Mouse (Mus musculus): ENCODE results near the gene Fyco1.

The Fyco1 gene

DNA sequence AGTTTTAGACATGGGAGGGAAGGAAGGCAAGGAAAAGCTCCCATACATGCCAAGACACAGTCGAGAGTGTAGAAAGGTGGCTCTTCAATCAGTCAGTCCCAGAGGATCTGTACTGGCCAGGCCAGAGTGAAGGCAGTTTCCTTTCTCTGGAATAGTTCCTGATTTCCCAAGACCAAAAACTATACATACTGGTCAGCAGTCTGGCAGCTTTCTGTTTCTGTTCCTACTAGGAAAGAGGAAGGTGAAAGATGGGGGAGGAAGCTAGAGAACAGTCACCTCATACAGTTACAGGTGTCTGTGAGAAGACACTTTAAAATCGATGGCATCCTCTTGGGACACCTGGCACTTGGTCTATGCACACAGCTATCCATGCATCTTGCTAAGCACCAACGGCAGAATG lies 36.3 kb downstream of the Fyco1 start:
- no peak for DNase-seq (ENCODE audit: low read depth, low spot score)

GRCm38 (mm10) chr9:123814821-123815220 lies 36.9 kb downstream of the Fyco1 start:
- DNase-seq (ENCODE audit: low read depth, low spot score), result no peak

- DNase-seq (ENCODE audit: low read depth, low spot score), result peak; percentile 50
Observed at GRCm38 (mm10) chr9:123814326-123814725, 37.4 kb downstream of the Fyco1 start.

DNA sequence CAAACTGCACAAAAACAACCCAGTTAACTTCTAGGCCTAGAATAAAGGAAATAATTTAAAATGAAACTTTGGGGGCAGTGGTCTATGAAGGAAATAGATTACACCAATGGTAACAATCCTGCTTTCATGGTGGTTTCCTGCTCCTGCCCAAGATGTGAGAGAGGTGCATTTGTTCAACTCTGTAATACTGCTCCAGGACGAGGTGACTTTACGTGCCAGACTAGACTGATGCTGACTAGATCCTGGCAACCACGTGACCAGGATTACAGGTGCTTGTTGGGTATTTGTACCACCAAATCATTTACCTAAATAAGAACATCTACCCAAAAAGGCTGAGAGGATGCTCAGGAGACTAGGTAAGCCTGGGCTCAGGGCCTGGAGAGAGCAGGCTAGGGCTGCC lies 39.9 kb downstream of the Fyco1 start:
- no peak for DNase-seq (ENCODE audit: low read depth, low spot score)

DNA sequence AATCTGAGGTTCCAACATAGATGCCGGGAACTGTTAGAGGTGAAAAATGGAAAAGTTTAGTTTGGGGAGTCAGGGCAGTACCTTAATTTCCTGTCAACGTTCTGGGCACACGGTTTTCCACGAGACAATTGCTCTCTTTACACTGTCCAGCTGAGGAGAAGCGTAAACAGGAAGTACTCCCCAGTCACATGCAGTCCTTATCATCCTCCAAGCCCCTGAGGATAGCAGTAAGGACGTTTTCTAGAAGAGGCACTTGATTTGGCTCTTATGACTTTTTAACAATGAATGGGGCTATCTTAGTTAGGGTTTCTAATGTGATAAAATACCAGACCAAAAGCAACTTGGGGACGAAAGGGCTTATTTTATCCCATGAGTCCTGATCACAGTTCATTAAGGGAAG lies 43.1 kb downstream of the Fyco1 start:
- DNase-seq (ENCODE audit: low read depth, low spot score), result no peak

- peak; percentile 58 for DNase-seq (ENCODE audit: low read depth, low spot score)
Observed at GRCm38 (mm10) chr9:123806267-123806666, 45.4 kb downstream of the Fyco1 start, which contains the start of gene Cxcr6. Gene Cxcr6 (plus strand): TSS chr9:123806475.

DNA sequence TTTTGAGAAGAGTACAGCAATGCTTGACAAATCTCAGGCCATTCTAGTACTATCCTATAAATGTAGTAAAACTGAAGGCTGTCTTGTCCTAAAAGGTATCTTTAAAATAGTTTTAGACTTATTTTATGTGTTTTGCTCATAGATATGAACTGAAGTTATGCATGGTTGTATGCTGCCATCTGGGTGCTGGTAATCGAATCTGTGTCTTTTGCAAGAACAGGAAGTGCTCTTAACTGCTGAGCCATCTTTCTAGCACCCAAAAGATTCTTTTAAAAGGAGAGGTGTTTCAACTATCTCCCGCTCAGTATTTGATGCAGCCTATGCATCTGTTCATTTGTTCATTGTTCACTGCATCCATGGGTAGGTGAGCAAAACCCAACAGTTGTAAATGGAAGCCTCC lies 46.5 kb downstream of the Fyco1 start:
- peak; percentile 51 for DNase-seq (ENCODE audit: low read depth, low spot score)

DNA sequence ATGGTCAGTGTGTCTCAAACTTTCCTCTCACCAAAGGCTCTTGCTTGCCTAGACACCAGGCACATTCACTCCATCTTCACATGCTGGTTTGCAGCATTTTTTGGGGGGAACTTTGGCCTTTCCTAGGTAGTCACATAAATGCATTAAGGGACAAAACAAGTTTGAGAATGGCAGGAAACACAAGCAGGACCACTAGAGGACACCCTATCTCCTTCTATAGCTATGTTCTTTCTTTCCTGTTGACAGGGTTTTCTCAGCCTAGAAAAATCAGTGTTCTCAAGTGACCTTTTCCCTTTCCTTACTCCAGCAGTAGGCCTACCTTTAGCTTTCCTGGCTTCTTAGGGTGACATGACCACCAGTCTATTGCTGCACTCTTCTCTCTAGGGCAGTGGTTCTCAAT lies 48.8 kb downstream of the Fyco1 start:
- DNase-seq (ENCODE audit: low read depth, low spot score), result peak; percentile 17

GRCm38 (mm10) chr9:123802421-123802820 lies 49.3 kb downstream of the Fyco1 start:
- DNase-seq (ENCODE audit: low read depth, low spot score), result no peak

- no peak for DNase-seq (ENCODE audit: low read depth, low spot score)
Observed at GRCm38 (mm10) chr9:123801527-123801926, 50.2 kb downstream of the Fyco1 start.

- DNase-seq (ENCODE audit: low read depth, low spot score), result peak; percentile 75
Observed at GRCm38 (mm10) chr9:123796174-123796573, 55.5 kb downstream of the Fyco1 start.

GRCm38 (mm10) chr9:123788855-123789529 lies 62.7 kb downstream of the Fyco1 start:
- DNase-seq (ENCODE audit: low read depth, low spot score), result no peak

DNA sequence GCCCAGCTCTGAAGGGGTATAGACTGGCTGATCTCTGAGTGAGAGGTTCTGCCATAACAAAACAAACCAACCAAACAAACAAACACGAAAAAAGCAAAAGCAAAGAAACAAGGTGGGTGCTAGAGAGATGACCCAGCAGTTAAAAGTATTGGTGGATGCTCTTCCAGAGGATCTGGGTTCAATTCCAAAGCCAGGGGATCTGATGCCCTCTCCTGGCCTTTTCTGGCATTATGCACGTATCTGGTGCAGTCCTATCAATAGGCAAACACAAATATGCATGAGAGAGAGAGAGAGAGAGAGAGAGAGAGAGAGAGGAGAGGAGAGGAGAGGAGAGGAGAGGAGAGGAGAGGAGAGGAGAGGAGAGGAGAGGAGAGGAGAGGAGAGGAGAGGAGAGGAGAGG lies 78.4 kb downstream of the Fyco1 start:
- DNase-seq (ENCODE audit: low read depth, low spot score), result peak; percentile 61

DNA sequence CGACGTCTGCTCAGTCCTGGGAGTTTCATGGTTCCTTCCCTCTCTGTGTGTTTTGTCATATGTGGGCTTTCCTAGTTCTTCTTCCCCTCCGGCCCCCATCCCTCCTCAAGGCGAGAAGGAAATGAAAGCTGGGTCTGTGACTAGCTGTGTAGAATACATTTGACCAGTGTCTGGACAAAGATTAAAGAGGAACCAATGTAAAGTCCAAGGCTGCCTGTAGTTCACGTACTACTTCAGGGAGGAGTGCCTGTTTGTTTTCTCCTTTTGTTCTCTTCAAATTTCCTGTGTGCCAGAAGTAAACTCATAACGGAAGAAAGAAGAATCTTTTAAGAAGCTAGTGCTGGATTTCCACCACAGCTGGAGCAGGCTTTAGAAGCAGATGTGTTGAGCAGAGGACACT lies 82.2 kb downstream of the Fyco1 start:
- DNase-seq (ENCODE audit: low read depth, low spot score), result no peak

GRCm38 (mm10) chr9:123768443-123768842 lies 83.3 kb downstream of the Fyco1 start:
- DNase-seq (ENCODE audit: low read depth, low spot score), result no peak

- DNase-seq (ENCODE audit: low read depth, low spot score), result no peak
Observed at GRCm38 (mm10) chr9:123766996-123767395, 84.7 kb downstream of the Fyco1 start.

DNA sequence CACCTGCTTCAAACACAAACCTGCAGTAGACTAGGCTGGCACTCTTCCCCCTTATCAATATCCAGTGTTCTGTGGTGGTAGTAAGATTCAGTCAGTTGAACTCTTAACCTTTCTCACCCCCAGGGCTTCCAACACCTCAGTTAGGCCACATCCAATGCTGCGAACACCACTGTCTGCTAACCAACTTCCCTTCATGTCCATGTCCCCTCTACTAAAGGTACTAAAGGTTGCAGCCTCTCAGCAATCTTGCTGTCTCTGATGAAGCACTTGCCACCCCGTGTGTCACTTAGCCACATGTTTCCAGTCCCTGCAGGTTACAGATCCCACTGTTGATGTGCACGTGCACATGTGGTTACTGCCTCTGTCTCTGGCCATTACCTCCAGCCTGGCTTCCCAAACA lies 87.9 kb downstream of the Fyco1 start:
- no peak for DNase-seq (ENCODE audit: low read depth, low spot score)

DNA sequence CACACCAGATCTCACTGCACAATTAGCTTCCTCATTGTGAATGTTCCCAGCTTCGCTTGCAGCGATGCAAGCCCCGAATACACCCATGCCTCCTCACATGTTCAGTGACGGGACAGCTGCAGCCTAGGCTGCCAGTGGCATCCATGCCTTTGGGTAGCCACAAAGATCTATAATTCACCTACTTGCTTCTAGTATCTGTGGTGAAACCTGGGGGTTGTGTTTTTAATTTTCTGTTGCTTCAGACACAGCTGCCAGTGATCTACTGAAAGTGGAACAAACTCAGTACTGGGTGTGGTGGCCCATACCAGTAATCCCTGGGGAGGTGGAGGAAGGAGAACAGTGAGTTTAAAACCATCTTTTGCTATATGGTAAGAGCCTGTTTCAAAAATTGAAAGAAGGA lies 88.8 kb downstream of the Fyco1 start:
- no peak for DNase-seq (ENCODE audit: low read depth, low spot score)

DNA sequence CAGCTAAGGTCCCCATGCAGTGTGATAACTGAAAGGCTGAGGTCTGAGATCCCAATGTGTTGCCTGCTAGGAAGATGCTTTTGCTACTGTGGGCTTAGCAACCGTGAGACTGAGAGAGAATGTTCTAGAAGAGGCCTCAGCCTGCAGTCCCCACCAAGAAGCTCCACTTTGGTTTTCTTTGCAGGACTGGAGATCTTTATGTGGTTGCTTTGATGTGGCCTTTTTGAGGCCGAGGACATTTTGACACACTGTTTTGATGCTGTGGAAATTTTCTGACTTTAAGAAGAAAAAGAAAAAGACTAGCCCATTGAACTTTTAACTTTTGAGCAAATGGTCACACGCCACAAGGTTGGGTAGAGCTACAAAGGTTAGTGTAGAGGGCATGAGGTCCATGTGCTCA lies 90.9 kb downstream of the Fyco1 start:
- peak; percentile 51 for DNase-seq (ENCODE audit: low read depth, low spot score)

GRCm38 (mm10) chr9:123758645-123759044 lies 93.1 kb downstream of the Fyco1 start:
- DNase-seq (ENCODE audit: low read depth, low spot score), result peak; percentile 56

- DNase-seq (ENCODE audit: low read depth, low spot score), result no peak
Observed at GRCm38 (mm10) chr9:123758156-123758555, 93.5 kb downstream of the Fyco1 start.

- DNase-seq (ENCODE audit: low read depth, low spot score), result no peak
Observed at GRCm38 (mm10) chr9:123757326-123757725, 94.4 kb downstream of the Fyco1 start.

GRCm38 (mm10) chr9:123756752-123757151 lies 94.9 kb downstream of the Fyco1 start:
- DNase-seq (ENCODE audit: low read depth, low spot score), result peak; percentile 62

DNA sequence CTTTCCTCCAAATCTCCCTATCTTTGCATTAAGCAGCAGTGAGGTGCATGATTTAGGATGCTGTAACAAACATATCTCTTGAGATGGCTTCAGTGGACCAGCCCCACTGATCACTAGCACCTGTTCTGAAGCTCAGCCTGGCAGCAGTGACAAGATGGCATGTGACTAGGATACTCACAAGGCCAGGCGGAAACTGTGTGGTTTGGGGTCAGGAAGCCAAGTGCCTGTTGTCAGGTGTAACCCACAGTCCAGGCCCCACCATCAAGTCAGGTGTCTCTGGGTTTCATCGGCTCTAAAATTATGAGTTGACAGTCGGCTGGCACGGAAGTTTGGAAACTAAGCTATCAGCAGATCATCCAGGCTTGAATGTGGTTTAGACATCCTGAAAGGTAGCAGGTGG lies 97.4 kb downstream of the Fyco1 start:
- peak; percentile 86 for DNase-seq (ENCODE audit: low read depth, low spot score)
